Mouse (Mus musculus) ES-E14 (cell line): ENCODE results near the gene Enpp6. TPM values are rescaled to one million over a fixed set of nuclear protein-coding genes. Genes with fewer than 3 reads are reported as not detected.
A peak's percentile ranks its signal among the peaks of the same experiment; 100 is the strongest.

Experiments used
- DNase-seq: peaks from one replicate; pipeline ENCODE4 v3.0.0-alpha.2; 2013; ENCODE audit warnings: low read depth, low spot score
- H3K27ac ChIP-seq: 2 replicates; pipeline ENCODE4 v1.5.1; 2012; ENCODE audit warnings: low read depth, mild to moderate bottlenecking, low read length, moderate library complexity, mixed read lengths; ENCODE audit not compliant: poor library complexity, insufficient read depth, severe bottlenecking
- H3K36me3 ChIP-seq: 2 replicates; pipeline ENCODE4 v1.6.1; 2012; ENCODE audit warnings: mild to moderate bottlenecking, low read length, moderate library complexity, mixed read lengths; ENCODE audit not compliant: control insufficient read depth, poor library complexity, insufficient read depth, severe bottlenecking
- H3K4me1 ChIP-seq, 2 experiments: fragments of 150-350 bp in 1 of 2; sonication (generic) in 1 of 2; 2 replicates each; pipeline ENCODE4 v1.6.1; 2012; ENCODE audit warnings: low read length in 2 of 2, mild to moderate bottlenecking in 1 of 2, mixed read lengths in 1 of 2; ENCODE audit not compliant: control insufficient read depth in 2 of 2, insufficient read depth in 2 of 2, poor library complexity in 1 of 2
- H3K4me3 ChIP-seq, 2 experiments: fragments of 150-350 bp in 1 of 2; sonication (generic) in 1 of 2; 2 replicates each; pipeline ENCODE4 v1.5.1; 2012; ENCODE audit warnings: low read length in 2 of 2, low read depth in 1 of 2, mild to moderate bottlenecking in 1 of 2, mixed read lengths in 1 of 2; ENCODE audit not compliant: insufficient read depth in 1 of 2, poor library complexity in 1 of 2, severe bottlenecking in 1 of 2
- H3K9ac ChIP-seq: 2 replicates; pipeline ENCODE4 v1.6.1; 2012; ENCODE audit warnings: low read depth, mild to moderate bottlenecking, low read length, mixed read lengths; ENCODE audit not compliant: poor library complexity, insufficient read depth, severe bottlenecking
- H3K9me3 ChIP-seq: fragments of 150-350 bp; sonication (generic); 2 replicates; pipeline ENCODE4 v1.6.1; 2012; ENCODE audit warnings: low read depth, mild to moderate bottlenecking, low read length; ENCODE audit not compliant: control insufficient read depth, insufficient read depth
- CHD2 ChIP-seq: IDR thresholded peaks from 2 replicates; pipeline ENCODE4 v1.6.1; 2014; ENCODE audit warnings: mild to moderate bottlenecking, low read depth, low read length, inconsistent platforms
- HCFC1 ChIP-seq: IDR thresholded peaks from 2 replicates; pipeline ENCODE4 v1.6.1; 2012; ENCODE audit warnings: low read length, inconsistent platforms, borderline replicate concordance; ENCODE audit not compliant: insufficient read depth
- MAFK ChIP-seq: IDR thresholded peaks from 2 replicates; pipeline ENCODE4 v1.6.1; 2014; ENCODE audit warnings: mild to moderate bottlenecking, low read depth, low read length, inconsistent platforms; ENCODE audit not compliant: insufficient read depth
- ZC3H11A ChIP-seq: IDR thresholded peaks from 2 replicates; pipeline ENCODE4 v1.6.1; 2012; ENCODE audit warnings: low read depth, mild to moderate bottlenecking, inconsistent platforms, low read length, borderline replicate concordance
- ZNF384 ChIP-seq: IDR thresholded peaks from 2 replicates; pipeline ENCODE4 v1.6.1; 2012; ENCODE audit warnings: low read depth, low read length, inconsistent platforms
- in situ Hi-C, 2 experiments: fragments of 600-800 bp; cut with MboI; formaldehyde crosslinking; loops; one replicate each; pipeline ENCODE4 v1.15.1; 2025; ENCODE audit warnings: low sequenced_read_pairs in 2 of 2, inconsistent platforms in 1 of 2; ENCODE audit not compliant: unreplicated experiment in 2 of 2
- total RNA-seq: library from RNA; depleted of rRNA; stranded (reverse); fragments of 300-350 nt; gene quantifications from 2 replicates; pipeline ENCODE4 v1.2.3, GENCODE M21; 2012

Gene Enpp6
- total RNA-seq, 1 experiment, result 0.22 TPM

- TF ChIP-seq ZNF384 (peak; percentile 98), ZC3H11A (no peak)
- Histone ChIP-seq H3K9ac (no peak overlapping the region), H3K4me1 (no peaks in the 10 kb centered on the region), H3K9me3 (no peaks in the 10 kb centered on the region), H3K36me3 (no peaks in the 10 kb centered on the region), H3K4me3 (no peak overlapping the region), H3K27ac (no peak overlapping the region)
- in situ Hi-C loops, result no loop called here
- DNase-seq, result no peak
Observed at GRCm38 (mm10) chr8:46969386-46969785, 17.3 kb upstream of the Enpp6 start.

GRCm38 (mm10) chr8:46977376-46977775 is 9.3 kb upstream of the Enpp6 start:
- Histone ChIP-seq H3K9ac (no peak overlapping the region), H3K9me3 (no peaks in the 10 kb centered on the region), H3K4me3 (no peak overlapping the region), H3K4me1 (no peaks in the 10 kb centered on the region), H3K27ac (no peak overlapping the region), H3K36me3 (no peaks in the 10 kb centered on the region)
- in situ Hi-C loops, result no loop called here
- TF ChIP-seq HCFC1 (no peak), ZNF384 (no peak), CHD2 (no peak), ZC3H11A (no peak), MAFK (no peak)
- DNase-seq, result no peak

DNA sequence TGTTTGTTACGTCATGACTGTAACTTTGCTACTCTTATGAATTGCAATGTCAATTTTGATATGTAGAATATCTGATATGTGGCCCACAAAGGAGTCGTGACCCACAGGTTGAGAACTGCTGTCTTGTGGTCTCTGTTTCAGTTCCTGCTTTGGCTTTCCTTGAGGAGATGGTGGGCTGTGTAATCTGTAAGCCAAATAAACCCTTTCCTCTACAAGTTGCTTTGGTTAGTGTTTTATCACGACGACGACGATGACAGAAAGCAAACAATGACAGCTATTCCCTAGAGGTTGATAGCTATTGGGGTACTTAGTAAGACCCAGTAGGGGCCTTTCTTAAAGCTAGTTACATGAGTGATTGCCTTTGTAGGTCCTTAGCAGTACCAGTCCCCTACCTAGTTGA is 4.5 kb upstream of the Enpp6 start:
- Histone ChIP-seq H3K27ac (no peak overlapping the region), H3K9me3 (no peaks in the 10 kb centered on the region), H3K36me3 (no peaks in the 10 kb centered on the region), H3K4me1 (no peaks in the 10 kb centered on the region), H3K9ac (no peak overlapping the region), H3K4me3 (no peak overlapping the region)
- no peak for DNase-seq
- in situ Hi-C loops, result no loop called here
- TF ChIP-seq ZNF384 (no peak), ZC3H11A (no peak), MAFK (no peak), CHD2 (no peak), HCFC1 (no peak)

DNA sequence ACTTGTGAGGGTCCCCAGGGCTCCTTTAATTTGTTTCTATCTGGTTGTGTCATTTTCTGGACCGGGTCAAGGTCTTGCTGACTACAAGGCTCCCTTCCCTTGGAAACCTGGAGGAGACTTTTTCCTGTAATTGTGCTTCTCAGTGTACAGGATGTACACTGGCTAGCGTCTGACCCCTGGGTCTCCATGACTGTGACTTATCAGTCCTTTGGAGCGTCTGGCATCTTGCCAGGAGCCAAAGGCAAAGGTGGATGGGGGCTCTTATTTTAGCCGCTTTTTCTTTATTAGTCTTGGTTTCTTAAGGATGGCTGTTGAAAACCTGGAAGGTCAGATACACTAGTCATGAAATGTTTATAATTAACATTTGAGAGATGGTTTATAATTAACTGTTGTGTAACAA is 3.9 kb upstream of the Enpp6 start:
- no peak for DNase-seq
- no peaks in the 10 kb centered on the region for H3K4me1 ChIP-seq
- H3K9me3 ChIP-seq, result no peaks in the 10 kb centered on the region
- no peaks in the 10 kb centered on the region for H3K36me3 ChIP-seq
- in situ Hi-C loops, result no loop called here
- no peak overlapping the region for H3K9ac ChIP-seq
- TF ChIP-seq HCFC1 (no peak), CHD2 (no peak), ZNF384 (no peak), MAFK (no peak), ZC3H11A (no peak)
- H3K27ac ChIP-seq, result no peak overlapping the region
- no peak overlapping the region for H3K4me3 ChIP-seq

GRCm38 (mm10) chr8:46984647-46985046 is 2.0 kb upstream of the Enpp6 start:
- no peak for DNase-seq
- TF ChIP-seq ZNF384, result no peak
- no peak for TF ChIP-seq ZC3H11A
- no peak for TF ChIP-seq CHD2
- H3K9me3 ChIP-seq, result no peaks in the 10 kb centered on the region
- in situ Hi-C loops, result no loop called here
- no peak overlapping the region for H3K4me3 ChIP-seq
- H3K36me3 ChIP-seq, result no peaks in the 10 kb centered on the region
- no peak overlapping the region for H3K27ac ChIP-seq
- H3K9ac ChIP-seq, result no peak overlapping the region
- H3K4me1 ChIP-seq, result no peaks in the 10 kb centered on the region
